In the genomic region with DNA sequence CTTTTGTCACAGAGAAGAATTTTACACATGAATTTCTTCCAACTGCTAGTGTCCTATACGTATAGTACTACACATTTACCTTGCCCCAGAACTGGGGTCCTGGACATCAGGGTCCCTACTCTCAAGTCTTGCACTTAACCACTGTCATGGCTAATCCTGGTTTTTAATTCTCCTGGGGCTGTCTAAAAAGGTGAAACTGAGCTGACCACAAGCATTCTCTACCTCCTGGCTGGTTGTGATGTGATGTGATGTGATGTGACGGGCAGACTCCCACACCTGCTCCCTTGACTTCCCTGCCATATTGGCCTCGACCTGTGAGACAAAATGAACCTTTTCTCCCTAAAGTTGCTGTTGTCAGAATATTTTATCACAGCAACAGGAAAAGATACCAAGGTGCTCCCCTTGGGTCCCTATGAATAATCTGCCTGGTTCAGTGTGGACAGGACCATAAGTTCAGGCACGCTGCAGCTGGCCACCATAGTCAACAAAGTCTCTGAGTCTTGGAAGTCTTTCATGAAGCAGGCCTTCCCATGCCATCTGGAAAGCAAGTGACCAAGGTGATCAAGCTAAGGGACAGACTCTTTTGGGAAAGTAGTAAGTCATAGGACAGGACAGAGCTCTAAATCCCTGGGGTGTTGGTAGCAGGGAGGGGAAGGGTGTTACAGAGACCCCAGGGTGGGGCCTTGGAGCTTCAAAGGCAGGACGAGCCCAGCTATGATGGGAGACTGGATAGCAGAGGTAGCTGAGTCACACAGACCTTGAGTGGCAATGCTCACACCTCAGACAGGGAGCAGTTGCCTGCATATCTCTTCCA, we compare ENCODE assay signal across 8 mouse cellular contexts. TPM values are rescaled to one million over a fixed set of nuclear protein-coding genes. Genes with fewer than 3 reads are reported as not detected.
A peak's percentile ranks its signal among the peaks of the same experiment; 100 is the strongest.
DNase-seq lines count a peak whose midpoint lies in the region; ATAC-seq and TF ChIP-seq lines count a peak whose summit lies in the region.

No protein-coding gene starts in this region.

- no peak for ATAC-seq in embryonic facial prominence, embryonic 15.5 days (ENCODE audit: insufficient number of reproducible peaks, low FRiP score, low TSS enrichment, low read depth)
- peak; percentile 1; the same call in 1 of the 2 replicates for ATAC-seq in limb, embryonic 11.5 days (ENCODE audit: insufficient number of reproducible peaks, low FRiP score, low TSS enrichment, low read depth)
- ATAC-seq in neural tube, embryonic 13.5 days (ENCODE audit: low read depth) = no peak; the same call in 1 of the 2 replicates

- no peak overlapping the region for H3K9ac ChIP-seq in embryonic facial prominence, embryonic 15.5 days
- H3K9ac ChIP-seq in limb, embryonic 11.5 days (ENCODE audit: low read length) = no peak overlapping the region
- H3K9ac ChIP-seq in neural tube, embryonic 13.5 days = peak overlapping the region; percentile 66; the same call in 1 of the 2 replicates

- peaks cover 21% of the 10 kb centered on the region for H3K4me1 ChIP-seq in lung, adult 2 months (ENCODE audit: control insufficient read depth, insufficient read depth, low read length)
- H3K4me1 ChIP-seq in embryonic facial prominence, embryonic 15.5 days = peaks cover 21% of the 10 kb centered on the region
- H3K4me1 ChIP-seq in limb, embryonic 11.5 days (ENCODE audit: control insufficient read depth, insufficient read depth, low read length) = peaks cover 4% of the 10 kb centered on the region; the same call in 1 of the 2 replicates
- H3K4me1 ChIP-seq in neural tube, embryonic 13.5 days (replicated peaks) = peaks cover 27% of the 10 kb centered on the region

- WGBS in lung, adult 2 months = 71% methylated on average over 5 of the region's 5 CpGs
- 70% methylated on average over 5 of the region's 5 CpGs for WGBS in embryonic facial prominence, embryonic 15.5 days
- 73% methylated on average over 5 of the region's 5 CpGs for WGBS in limb, embryonic 11.5 days
- WGBS in neural tube, embryonic 13.5 days = 64% methylated on average over 5 of the region's 5 CpGs

- H3K27ac ChIP-seq in embryonic facial prominence, embryonic 15.5 days (replicated peaks) = peak overlapping the region; percentile 95
- H3K27ac ChIP-seq in limb, embryonic 11.5 days (replicated peaks; ENCODE audit: low read depth, low read length) = no peak overlapping the region; the same call in 1 of the 2 replicates
- H3K27ac ChIP-seq in neural tube, embryonic 13.5 days (replicated peaks) = peak overlapping the region; percentile 95

- no peaks in the 10 kb centered on the region for H3K27me3 ChIP-seq in embryonic facial prominence, embryonic 15.5 days
- no peaks in the 10 kb centered on the region for H3K27me3 ChIP-seq in limb, embryonic 11.5 days (ENCODE audit: control insufficient read depth, insufficient read depth, low read length)
- no peaks in the 10 kb centered on the region for H3K27me3 ChIP-seq in neural tube, embryonic 13.5 days

- no peak for DNase-seq in lung, adult 2 months
- no peak for DNase-seq in lung, postnatal 10 days
- no peak for DNase-seq in limb, embryonic 11.5 days (ENCODE audit: low spot score)
- no peak for DNase-seq in B cell, adult 2 months
- no peak for DNase-seq in ovary, postnatal 10 days (ENCODE audit: low spot score)
- no peak for DNase-seq in layer of hippocampus, adult 9-10 months (ENCODE audit: low spot score)

- TF ChIP-seq POLR2A in lung, adult 2 months (IDR thresholded peaks at IDR 0.05; ENCODE audit: borderline replicate concordance, extremely low read depth, low read depth, low read length) = no peak

- no peaks in the 10 kb centered on the region for H3K36me3 ChIP-seq in embryonic facial prominence, embryonic 15.5 days
- no peaks in the 10 kb centered on the region for H3K36me3 ChIP-seq in limb, embryonic 11.5 days (ENCODE audit: control insufficient read depth, insufficient read depth, low read length)
- no peaks in the 10 kb centered on the region for H3K36me3 ChIP-seq in neural tube, embryonic 13.5 days

- peak overlapping the region; percentile 22 for H3K4me3 ChIP-seq in lung, adult 2 months (replicated peaks; ENCODE audit: extremely low read depth, low read depth, low read length)
- H3K4me3 ChIP-seq in embryonic facial prominence, embryonic 15.5 days (replicated peaks) = peak overlapping the region; percentile 78
- H3K4me3 ChIP-seq in limb, embryonic 11.5 days (ENCODE audit: low read depth, low read length) = peak overlapping the region; percentile 95
- peak overlapping the region; percentile 90 for H3K4me3 ChIP-seq in neural tube, embryonic 13.5 days

- no peak for TF ChIP-seq CTCF in lung, adult 2 months (IDR thresholded peaks at IDR 0.05; ENCODE audit: insufficient read depth, low read length)

- peak overlapping the region; percentile 74 for H3K4me2 ChIP-seq in embryonic facial prominence, embryonic 15.5 days (replicated peaks)
- H3K4me2 ChIP-seq in limb, embryonic 11.5 days (ENCODE audit: low read depth, severe bottlenecking) = peak overlapping the region; percentile 36
- H3K4me2 ChIP-seq in neural tube, embryonic 13.5 days = peak overlapping the region; percentile 50

- H3K9me3 ChIP-seq in embryonic facial prominence, embryonic 15.5 days (replicated peaks) = no peaks in the 10 kb centered on the region
- no peaks in the 10 kb centered on the region for H3K9me3 ChIP-seq in limb, embryonic 11.5 days (ENCODE audit: control insufficient read depth, low read length)
- H3K9me3 ChIP-seq in neural tube, embryonic 13.5 days = no peaks in the 10 kb centered on the region

RNA-seq across cellular contexts. Expression of a gene that starts 1.1 kb away (rescaled TPM):
- 43.5 and 55.6 TPM in 2 replicates for polyA plus RNA-seq in lung, adult 2 months (2012; rRNA removed)
- 50.1 and 55.0 TPM in 2 replicates for polyA plus RNA-seq in embryonic facial prominence, embryonic 15.5 days (2015; fragmentation: Nextera tagmentation; extraction: Ambion mirVana)
- polyA plus RNA-seq in limb, embryonic 11.5 days (2014; fragmentation: Nextera tagmentation; extraction: Ambion mirVana) = 78.5 and 87.6 TPM in 2 replicates
- polyA plus RNA-seq in neural tube, embryonic 13.5 days (2015; fragmentation: Nextera tagmentation; extraction: Ambion mirVana) = 56.1 and 56.3 TPM in 2 replicates

Comparison
In these comparisons a context has a peak if more than half of its experiments do, and no peak if none do; other contexts are left out.
1. H3K4me3 ChIP-seq: peak in every context shown above with its lines; median percentile 95 in limb, embryonic 11.5 days; 90 in neural tube, embryonic 13.5 days; 78 in embryonic facial prominence, embryonic 15.5 days; 22 in lung, adult 2 months.